Mouse (Mus musculus): ENCODE data around the gene Tmtc4. TPM values are rescaled to one million over a fixed set of nuclear protein-coding genes. Genes with fewer than 3 reads are reported as not detected.
A peak's percentile ranks its signal among the peaks of the same experiment; 100 is the strongest.

Tmtc4 gene
- polyA plus RNA-seq, 1 experiment, result 8.4 TPM

DNA sequence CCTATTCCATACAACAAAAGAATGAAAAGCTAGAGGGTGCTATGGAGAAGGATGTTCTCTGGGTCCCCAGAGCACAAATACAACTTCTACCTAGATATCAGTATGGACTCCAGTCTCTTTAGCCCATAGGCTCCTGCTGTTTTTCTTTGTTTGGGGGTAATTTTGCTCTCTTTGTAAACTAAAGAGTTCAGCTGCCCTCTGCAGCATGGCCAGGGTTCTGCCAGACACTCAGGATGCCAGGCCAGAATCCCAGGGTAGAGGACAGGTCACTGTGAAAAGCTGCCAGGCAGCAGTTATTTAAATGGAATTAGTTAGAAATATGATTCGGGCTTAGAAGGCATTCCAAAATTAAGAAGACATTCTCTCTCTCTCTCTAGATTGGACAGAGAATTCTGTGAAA is 47.4 kb downstream of the Tmtc4 start:
- H3K4me1 ChIP-seq (replicated peaks; ENCODE audit: control insufficient read depth, insufficient read depth, low read length), result no peaks in the 10 kb centered on the region
- H3K27ac ChIP-seq (ENCODE audit: control insufficient read depth, insufficient read depth, low read length), result no peak overlapping the region
- 95% methylated on average over 1 of the region's 1 CpGs for WGBS
- no peaks in the 10 kb centered on the region for H3K36me3 ChIP-seq (ENCODE audit: control insufficient read depth, insufficient read depth, low read length)
- TF ChIP-seq POLR2A (IDR thresholded peaks at IDR 0.05; ENCODE audit: control insufficient read depth, extremely low read depth, insufficient read depth, low read length, poor library complexity), result no peak
- no peak for TF ChIP-seq CTCF (IDR thresholded peaks at IDR 0.05; ENCODE audit: borderline replicate concordance, control insufficient read depth, extremely low read depth, insufficient read depth, low read length, poor library complexity)
- no peak for DNase-seq
- no peaks in the 10 kb centered on the region for H3K27me3 ChIP-seq (ENCODE audit: control insufficient read depth, insufficient read depth, low read length)
- H3K4me3 ChIP-seq (ENCODE audit: control insufficient read depth, insufficient read depth, low read length), result no peak overlapping the region

DNA sequence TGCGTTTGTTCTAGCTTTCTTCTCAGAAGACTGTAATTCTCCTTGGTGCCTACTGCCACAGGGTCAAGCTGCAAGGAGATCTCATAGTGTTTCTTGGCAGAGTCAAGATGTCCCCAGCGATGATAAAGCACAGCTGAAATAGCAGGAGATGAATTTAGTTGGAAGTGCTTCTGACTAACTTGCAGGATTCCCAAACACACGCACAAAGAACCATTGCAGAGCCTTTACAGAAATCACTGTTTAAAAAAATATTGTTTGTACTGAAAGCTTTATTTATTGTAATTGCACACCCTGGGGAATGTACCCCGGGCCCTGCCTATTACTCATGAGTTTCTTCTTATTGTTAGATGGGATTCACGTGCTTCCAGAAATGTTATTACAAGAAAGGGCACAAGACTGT is 63.8 kb downstream of the Tmtc4 start:
- no peak for TF ChIP-seq POLR2A (IDR thresholded peaks at IDR 0.05; ENCODE audit: control insufficient read depth, extremely low read depth, insufficient read depth, low read length, poor library complexity)
- TF ChIP-seq CTCF (IDR thresholded peaks at IDR 0.05; ENCODE audit: borderline replicate concordance, control insufficient read depth, extremely low read depth, insufficient read depth, low read length, poor library complexity), result no peak
- H3K27ac ChIP-seq (ENCODE audit: control insufficient read depth, insufficient read depth, low read length), result no peak overlapping the region
- 95% methylated on average over 5 of the region's 5 CpGs for WGBS
- no peak for DNase-seq
- H3K27me3 ChIP-seq (ENCODE audit: control insufficient read depth, insufficient read depth, low read length), result no peaks in the 10 kb centered on the region
- H3K4me1 ChIP-seq (replicated peaks; ENCODE audit: control insufficient read depth, insufficient read depth, low read length), result no peaks in the 10 kb centered on the region
- no peak overlapping the region for H3K4me3 ChIP-seq (ENCODE audit: control insufficient read depth, insufficient read depth, low read length)
- no peaks in the 10 kb centered on the region for H3K36me3 ChIP-seq (ENCODE audit: control insufficient read depth, insufficient read depth, low read length)

DNA sequence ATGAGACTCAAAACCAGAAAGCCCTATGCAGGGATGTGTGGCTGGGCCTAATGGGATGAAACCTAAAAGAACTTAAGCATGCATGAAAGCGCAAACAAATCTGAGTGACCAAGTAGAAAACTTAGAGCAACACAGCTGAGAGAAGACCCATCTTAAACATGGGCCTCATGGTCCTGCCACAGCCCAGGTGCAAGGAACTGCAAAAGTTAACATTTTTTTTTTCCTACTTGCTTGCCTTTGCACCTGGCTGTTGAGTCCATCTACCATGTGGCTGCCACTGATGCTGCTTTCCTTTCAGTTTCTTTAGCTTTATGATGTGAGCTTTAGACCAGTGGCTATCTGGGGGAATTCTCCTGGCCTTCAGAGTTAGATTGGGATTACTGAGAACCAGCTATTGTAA is 66.2 kb downstream of the Tmtc4 start:
- 100% methylated on average over 1 of the region's 1 CpGs for WGBS
- DNase-seq, result no peak
- H3K27ac ChIP-seq (ENCODE audit: control insufficient read depth, insufficient read depth, low read length), result no peak overlapping the region
- no peaks in the 10 kb centered on the region for H3K36me3 ChIP-seq (ENCODE audit: control insufficient read depth, insufficient read depth, low read length)
- TF ChIP-seq CTCF (IDR thresholded peaks at IDR 0.05; ENCODE audit: borderline replicate concordance, control insufficient read depth, extremely low read depth, insufficient read depth, low read length, poor library complexity) (no peak), POLR2A (IDR thresholded peaks at IDR 0.05; ENCODE audit: control insufficient read depth, extremely low read depth, insufficient read depth, low read length, poor library complexity) (no peak)
- no peaks in the 10 kb centered on the region for H3K27me3 ChIP-seq (ENCODE audit: control insufficient read depth, insufficient read depth, low read length)
- no peak overlapping the region for H3K4me3 ChIP-seq (ENCODE audit: control insufficient read depth, insufficient read depth, low read length)
- no peaks in the 10 kb centered on the region for H3K4me1 ChIP-seq (replicated peaks; ENCODE audit: control insufficient read depth, insufficient read depth, low read length)

DNA sequence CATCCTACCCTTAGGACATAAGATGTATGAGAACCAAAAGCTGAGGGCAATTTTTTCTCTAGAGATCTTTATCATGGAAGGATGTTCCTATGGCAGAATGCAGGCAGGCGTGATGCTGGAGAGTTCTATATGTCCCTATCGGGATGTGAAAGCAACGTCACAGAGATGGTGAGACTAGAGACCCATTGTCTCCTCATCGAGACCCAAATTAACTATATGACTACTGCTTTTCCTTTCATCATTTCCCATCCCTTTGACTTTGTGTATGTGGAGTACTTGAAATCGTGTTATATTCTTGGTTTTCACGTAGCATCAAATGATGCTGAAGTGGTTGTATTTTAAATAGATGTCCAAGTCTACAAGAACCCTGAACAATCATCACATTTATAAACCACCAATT is 70.2 kb downstream of the Tmtc4 start, which contains the start of gene Ggact:
TSS of gene Ggact (minus strand) at position 101 of the 400 bp plus-strand sequence.
- no peak for DNase-seq
- 84% methylated on average over 6 of the region's 6 CpGs for WGBS
- Histone ChIP-seq H3K4me1 (replicated peaks; ENCODE audit: control insufficient read depth, insufficient read depth, low read length) (no peaks in the 10 kb centered on the region), H3K27me3 (ENCODE audit: control insufficient read depth, insufficient read depth, low read length) (no peaks in the 10 kb centered on the region), H3K36me3 (ENCODE audit: control insufficient read depth, insufficient read depth, low read length) (no peaks in the 10 kb centered on the region), H3K27ac (ENCODE audit: control insufficient read depth, insufficient read depth, low read length) (no peak within 1 kb of the TSS), H3K4me3 (ENCODE audit: control insufficient read depth, insufficient read depth, low read length) (peak within 1 kb of the TSS; percentile 87)
- TF ChIP-seq CTCF (IDR thresholded peaks at IDR 0.05; ENCODE audit: borderline replicate concordance, control insufficient read depth, extremely low read depth, insufficient read depth, low read length, poor library complexity) (no peak), POLR2A (IDR thresholded peaks at IDR 0.05; ENCODE audit: control insufficient read depth, extremely low read depth, insufficient read depth, low read length, poor library complexity) (no peak)

DNA sequence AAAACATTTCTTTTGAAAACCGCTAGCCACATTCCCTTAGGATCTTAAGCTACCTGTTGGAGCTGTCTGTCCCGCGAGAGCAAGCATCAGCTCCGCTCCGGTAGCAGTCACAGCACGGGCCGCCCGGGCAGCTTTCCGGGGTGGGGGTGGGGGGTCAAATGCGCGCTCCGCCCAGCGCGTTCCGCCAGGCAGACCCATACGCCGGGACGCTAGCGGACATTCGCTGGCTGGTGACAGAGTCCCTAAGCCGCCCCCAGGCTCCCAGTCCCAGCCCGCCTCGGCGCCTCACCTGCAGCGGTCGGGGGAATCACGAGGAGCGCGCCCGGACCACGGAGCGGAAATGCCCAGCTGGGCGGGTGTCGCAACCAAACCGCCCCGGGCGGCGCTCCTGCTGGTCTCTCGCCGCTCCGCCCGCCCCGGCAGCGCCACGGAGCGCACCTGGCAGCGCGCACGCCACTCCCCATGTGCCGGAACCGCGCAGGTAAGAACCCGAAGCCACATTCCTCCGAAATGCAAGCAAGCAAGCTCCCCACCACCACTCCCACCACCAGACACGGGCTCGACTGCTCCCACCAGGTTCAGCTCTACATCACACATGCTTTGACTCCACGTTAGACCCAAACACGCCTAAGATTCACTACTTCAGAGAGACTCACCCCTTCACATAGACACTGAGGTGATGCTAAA is 70.9 kb downstream of the Tmtc4 start:
- no peak overlapping the region for H3K27ac ChIP-seq (ENCODE audit: control insufficient read depth, insufficient read depth, low read length)
- no peaks in the 10 kb centered on the region; the same call in 1 of the 2 replicates for H3K4me1 ChIP-seq (replicated peaks; ENCODE audit: control insufficient read depth, insufficient read depth, low read length)
- no peak; the same call in 1 of the 2 replicates for TF ChIP-seq CTCF (IDR thresholded peaks at IDR 0.05; ENCODE audit: borderline replicate concordance, control insufficient read depth, extremely low read depth, insufficient read depth, low read length, poor library complexity)
- TF ChIP-seq POLR2A (IDR thresholded peaks at IDR 0.05; ENCODE audit: control insufficient read depth, extremely low read depth, insufficient read depth, low read length, poor library complexity), result no peak
- H3K27me3 ChIP-seq (ENCODE audit: control insufficient read depth, insufficient read depth, low read length), result no peaks in the 10 kb centered on the region
- H3K4me3 ChIP-seq (ENCODE audit: control insufficient read depth, insufficient read depth, low read length), result peak overlapping the region; percentile 87
- H3K36me3 ChIP-seq (ENCODE audit: control insufficient read depth, insufficient read depth, low read length), result no peaks in the 10 kb centered on the region
- DNase-seq, result peak; percentile 64
- WGBS, result under 1% methylated on average over 58 of the region's 58 CpGs

DNA sequence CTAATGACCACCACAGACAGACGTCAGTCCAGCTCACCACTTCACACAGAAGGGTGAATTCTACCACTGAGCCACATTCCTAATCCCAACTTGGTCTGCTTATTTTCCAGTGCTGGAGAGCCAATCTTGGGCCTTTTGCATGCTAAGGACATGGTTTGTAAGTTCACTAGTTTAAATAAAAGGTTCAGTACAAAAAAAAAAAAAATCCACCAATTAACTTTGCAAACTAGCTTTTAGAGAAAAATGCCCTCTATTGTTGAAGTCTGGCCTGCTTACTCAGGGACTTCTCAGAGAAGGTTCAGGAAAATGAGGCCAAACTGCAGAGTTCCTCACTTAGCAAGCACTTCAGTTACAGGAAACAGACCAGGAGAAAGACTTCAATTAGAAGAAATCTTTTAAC is 71.7 kb downstream of the Tmtc4 start:
- H3K4me1 ChIP-seq (replicated peaks; ENCODE audit: control insufficient read depth, insufficient read depth, low read length), result no peaks in the 10 kb centered on the region; the same call in 1 of the 2 replicates
- DNase-seq, result no peak
- H3K4me3 ChIP-seq (ENCODE audit: control insufficient read depth, insufficient read depth, low read length), result no peak overlapping the region
- 77% methylated on average over 1 of the region's 1 CpGs for WGBS
- TF ChIP-seq POLR2A (IDR thresholded peaks at IDR 0.05; ENCODE audit: control insufficient read depth, extremely low read depth, insufficient read depth, low read length, poor library complexity) (no peak), CTCF (IDR thresholded peaks at IDR 0.05; ENCODE audit: borderline replicate concordance, control insufficient read depth, extremely low read depth, insufficient read depth, low read length, poor library complexity) (no peak)
- H3K27me3 ChIP-seq (ENCODE audit: control insufficient read depth, insufficient read depth, low read length), result no peaks in the 10 kb centered on the region
- H3K36me3 ChIP-seq (ENCODE audit: control insufficient read depth, insufficient read depth, low read length), result no peaks in the 10 kb centered on the region
- H3K27ac ChIP-seq (ENCODE audit: control insufficient read depth, insufficient read depth, low read length), result no peak overlapping the region

All from thymus, adult 2 months (tissue).